Mouse (Mus musculus) CH12.LX (cell line): ENCODE measurements at regions not wholly inside any gene's neighbourhood (a gene's known extent, or its start where the extent isn't known, plus 50 kb on each side); places are given as distances from the start of the nearest gene placed in this dataset.

Experiments
- CTCF ChIP-seq, 2 experiments: IDR thresholded peaks in 1 of 2; conservative IDR thresholded peaks in 1 of 2; 2 replicates each; pipeline ENCODE4 v1.5.1; 2011 to 2012; ENCODE audit warnings: low read depth in 2 of 2, low read length in 2 of 2, improper control_type of control experiment in 1 of 2, inconsistent platforms in 1 of 2, mild to moderate bottlenecking in 1 of 2, moderate library complexity in 1 of 2
- EP300 ChIP-seq: IDR thresholded peaks from 2 replicates; pipeline ENCODE4 v1.6.1; 2011; ENCODE audit warnings: low read length, improper control_type of control experiment
- MEF2A ChIP-seq: IDR thresholded peaks from 2 replicates; pipeline ENCODE4 v1.6.1; 2014; ENCODE audit warnings: low read depth, mild to moderate bottlenecking, inconsistent platforms, low read length, improper control_type of control experiment, borderline replicate concordance
- MYC ChIP-seq: IDR thresholded peaks from 2 replicates; pipeline ENCODE4 v1.6.1; 2011; ENCODE audit warnings: low read depth, mild to moderate bottlenecking, improper control_type of control experiment, low read length
- POLR2A ChIP-seq: IDR thresholded peaks from 2 replicates; pipeline ENCODE4 v1.6.1; 2011; ENCODE audit warnings: low read depth, mild to moderate bottlenecking, improper control_type of control experiment, low read length
- RAD21 ChIP-seq: IDR thresholded peaks from 2 replicates; pipeline ENCODE4 v1.6.1; 2011; ENCODE audit warnings: low read depth, mild to moderate bottlenecking, low read length, improper control_type of control experiment, moderate library complexity
- TBP ChIP-seq: conservative IDR thresholded peaks from 2 replicates; pipeline ENCODE4 v1.6.1; 2011; ENCODE audit warnings: low read depth, low read length, improper control_type of control experiment
- TCF12 ChIP-seq: IDR thresholded peaks from 2 replicates; pipeline ENCODE4 v1.6.1; 2014; ENCODE audit warnings: low read depth, mild to moderate bottlenecking, inconsistent platforms, low read length, improper control_type of control experiment
- UBTF ChIP-seq: IDR thresholded peaks from 2 replicates; pipeline ENCODE4 v1.6.1; 2012; ENCODE audit warnings: low read depth, mild to moderate bottlenecking, inconsistent platforms, low read length, improper control_type of control experiment, moderate library complexity
- USF1 ChIP-seq: IDR thresholded peaks from 2 replicates; pipeline ENCODE4 v1.6.1; 2014; ENCODE audit warnings: low read depth, mild to moderate bottlenecking, inconsistent platforms, low read length, improper control_type of control experiment
- USF2 ChIP-seq: conservative IDR thresholded peaks from 2 replicates; pipeline ENCODE4 v1.6.1; 2011; ENCODE audit warnings: low read depth, low read length, improper control_type of control experiment
- ZMIZ1 ChIP-seq: IDR thresholded peaks from 2 replicates; pipeline ENCODE4 v1.6.1; 2012; ENCODE audit warnings: low read depth, mild to moderate bottlenecking, inconsistent platforms, low read length, improper control_type of control experiment

- TF ChIP-seq CTCF (conservative IDR thresholded peaks at IDR 0.05 in 1 of 2, IDR thresholded peaks at IDR 0.05 in 1 of 2; ENCODE audit: low read depth in 2 of 2, low read length in 2 of 2), result no peak
- TF ChIP-seq TBP, result no peak
- no peak for TF ChIP-seq USF1
- TF ChIP-seq UBTF, result no peak
- TF ChIP-seq ZMIZ1, result no peak
- no peak for TF ChIP-seq USF2
- TF ChIP-seq POLR2A, result no peak
- no peak for TF ChIP-seq MEF2A
- TF ChIP-seq MYC, result no peak
- no peak for TF ChIP-seq RAD21
- TF ChIP-seq EP300, result no peak
- TF ChIP-seq TCF12, result no peak
These were observed 125.8 kb upstream of the Maf start for GRCm38 (mm10) chr8:115833391-115833790.
